Mouse (Mus musculus): ENCODE measurements around the gene Safb. TPM values are rescaled to one million over a fixed set of nuclear protein-coding genes. Genes with fewer than 3 reads are reported as not detected.

The Safb gene
- total RNA-seq, 2 experiments from 2014 or later, result 147 to 185 TPM

DNA sequence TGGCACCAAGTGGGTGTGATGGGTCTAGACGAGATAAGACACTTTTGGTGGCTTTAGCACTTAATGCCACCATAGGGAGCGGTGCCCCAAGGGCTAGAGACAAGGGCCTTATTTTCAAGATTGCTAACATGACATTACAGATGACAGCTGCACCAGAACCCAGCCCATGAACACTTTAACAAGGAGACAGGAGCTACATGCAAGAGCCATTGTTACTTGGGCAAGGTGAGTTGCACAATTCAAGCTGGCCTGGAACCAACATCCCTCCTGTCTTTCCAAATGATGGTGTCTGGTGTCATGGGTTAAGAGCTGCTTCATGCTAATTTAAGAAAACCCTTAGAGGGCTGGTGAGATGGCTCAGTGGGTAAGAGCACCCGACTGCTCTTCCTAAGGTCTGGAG lies 25.2 kb upstream of the Safb start:
- no peak for DNase-seq (ENCODE audit: low spot score in 2 of 2)

DNA sequence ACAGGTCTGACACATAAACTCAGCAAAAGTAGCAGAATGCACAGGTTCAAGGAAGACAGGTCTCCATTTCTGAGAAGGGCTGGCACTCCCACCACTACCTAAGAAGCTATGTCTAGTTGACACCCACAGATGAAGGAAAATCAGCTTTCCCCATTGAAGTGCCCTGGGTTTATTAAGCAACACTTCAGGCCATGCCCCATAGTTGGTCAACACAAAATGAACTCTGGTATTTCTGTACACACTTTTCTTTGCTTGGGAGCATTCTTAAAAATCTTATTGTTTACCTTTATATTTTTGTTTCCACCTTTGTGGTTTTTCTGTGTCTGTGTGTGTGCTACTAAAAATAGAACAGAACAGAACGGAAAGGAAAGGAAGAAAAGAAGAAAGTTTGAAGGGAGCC lies 24.5 kb upstream of the Safb start:
- DNase-seq (ENCODE audit: low spot score in 2 of 2), result no peak

DNA sequence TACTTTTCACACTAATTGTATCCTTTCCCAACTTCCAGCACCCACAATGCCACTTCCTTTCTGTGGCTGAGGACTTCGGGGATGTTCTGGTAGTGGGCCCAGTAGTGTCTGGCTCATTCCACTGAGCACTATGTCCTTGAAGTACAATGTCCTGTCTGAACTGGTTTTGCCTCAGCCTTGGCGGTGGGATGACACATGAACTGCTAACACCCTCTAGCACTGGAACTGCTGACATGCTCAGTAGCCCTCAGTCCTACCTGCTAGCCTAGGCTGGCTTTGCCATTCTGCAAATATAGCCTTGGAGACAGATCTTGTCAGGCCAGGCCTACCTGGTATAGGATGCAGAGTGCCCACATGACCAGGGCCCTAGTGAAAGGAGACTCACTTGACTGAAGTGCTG lies 22.8 kb upstream of the Safb start:
- DNase-seq (ENCODE audit: low spot score in 2 of 2), result no peak

DNA sequence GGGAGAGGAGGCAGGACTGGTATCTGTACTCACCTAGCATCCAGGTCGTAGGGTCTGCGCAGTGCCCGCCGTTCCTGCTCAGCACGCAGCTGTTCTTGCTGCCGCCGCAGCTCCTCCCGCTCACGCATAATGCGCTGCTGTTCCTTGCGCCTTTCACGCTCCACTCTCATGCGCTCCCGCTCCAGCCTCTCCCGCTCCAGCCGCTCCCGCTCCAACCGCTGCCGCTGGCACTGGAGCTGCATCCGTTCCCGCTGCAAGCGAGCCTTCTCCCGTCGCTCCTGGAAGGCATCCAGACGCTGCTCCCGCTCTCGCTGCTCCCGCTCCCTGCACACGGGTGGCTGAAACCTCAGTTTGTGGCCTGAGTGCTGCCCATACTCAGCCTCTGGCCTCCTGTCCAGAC lies 18.3 kb upstream of the Safb start:
- no peak for DNase-seq (ENCODE audit: low spot score in 2 of 2)

DNA sequence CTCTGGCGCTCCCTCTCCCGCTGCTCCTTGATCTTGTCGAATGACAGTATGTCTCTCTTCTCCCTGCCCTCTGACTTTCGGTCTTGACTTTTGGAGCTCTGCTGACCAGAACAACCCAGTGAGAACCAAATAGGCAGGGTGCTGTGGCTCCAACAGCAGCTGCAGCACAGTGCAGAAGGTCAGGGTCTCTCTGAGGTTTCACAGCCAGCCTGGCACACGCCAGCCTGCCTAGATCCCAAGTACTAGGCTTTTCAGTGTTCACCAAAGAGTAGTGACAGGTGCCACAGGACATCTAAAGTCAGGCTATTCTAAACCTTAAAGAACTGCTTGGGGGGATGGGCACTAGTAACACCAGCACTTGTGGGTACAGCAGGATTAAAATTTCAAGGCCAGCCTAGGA lies 17.7 kb upstream of the Safb start:
- DNase-seq (ENCODE audit: low spot score in 2 of 2), result no peak

DNA sequence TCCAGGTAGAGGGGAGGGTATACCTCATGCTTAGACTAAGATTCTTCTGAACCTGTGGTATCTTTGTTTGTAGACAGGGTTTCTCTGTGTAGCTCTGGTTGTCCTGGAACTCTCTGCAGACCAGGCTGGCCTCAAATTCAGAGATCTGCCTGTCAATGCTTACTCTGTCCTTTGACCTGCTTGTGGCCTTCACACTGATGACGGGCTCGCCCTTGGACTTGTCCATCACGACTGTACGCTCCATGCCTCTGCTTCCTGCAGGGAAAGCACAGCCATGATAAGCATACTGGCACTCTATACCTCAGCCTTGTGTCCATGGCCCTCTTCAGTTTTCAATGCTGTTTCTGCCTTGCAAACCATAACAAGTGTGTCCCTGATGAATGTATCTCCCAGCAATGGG lies 17.3 kb upstream of the Safb start:
- no peak for DNase-seq (ENCODE audit: low spot score in 2 of 2)

DNA sequence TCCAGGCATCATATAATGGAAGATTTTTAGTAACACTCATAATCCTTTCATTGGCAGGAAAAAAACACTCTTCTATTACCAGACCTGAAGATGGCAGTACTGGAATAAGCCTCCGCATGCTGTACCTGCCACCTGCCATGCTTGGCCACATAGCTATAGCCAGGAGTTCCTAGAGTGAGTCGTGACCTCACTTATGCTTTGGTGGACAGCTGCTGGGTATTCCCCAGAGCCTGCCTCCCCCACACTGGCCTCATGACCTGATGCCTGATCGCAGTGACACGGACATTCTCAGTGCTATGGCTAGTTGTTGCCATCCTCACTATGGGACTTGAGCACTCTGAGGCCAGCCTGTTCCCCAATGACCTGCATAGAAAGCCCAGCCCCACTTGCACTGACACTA lies 14.3 kb upstream of the Safb start:
- no peak for DNase-seq (ENCODE audit: low spot score in 2 of 2)

DNA sequence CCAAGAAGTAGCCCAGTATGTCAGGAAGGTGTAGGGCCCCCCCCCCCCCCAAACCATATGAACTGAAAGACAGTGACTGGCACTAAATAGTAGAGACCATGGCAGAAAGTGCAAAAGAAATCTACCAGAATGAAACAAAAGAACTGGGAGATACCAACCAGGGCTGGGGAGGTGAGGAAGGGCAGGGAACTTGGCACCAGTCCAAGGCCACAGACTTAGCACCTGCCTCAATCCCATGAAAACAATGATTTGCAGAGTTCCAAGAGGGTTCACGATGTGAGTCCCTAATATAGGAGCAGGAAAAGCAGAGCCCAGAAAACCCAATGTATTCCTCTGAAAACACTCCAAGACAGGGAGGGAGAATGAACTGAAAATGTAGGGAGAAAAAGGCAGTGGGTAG lies 12.5 kb upstream of the Safb start:
- DNase-seq (ENCODE audit: low spot score in 2 of 2), result no peak

DNA sequence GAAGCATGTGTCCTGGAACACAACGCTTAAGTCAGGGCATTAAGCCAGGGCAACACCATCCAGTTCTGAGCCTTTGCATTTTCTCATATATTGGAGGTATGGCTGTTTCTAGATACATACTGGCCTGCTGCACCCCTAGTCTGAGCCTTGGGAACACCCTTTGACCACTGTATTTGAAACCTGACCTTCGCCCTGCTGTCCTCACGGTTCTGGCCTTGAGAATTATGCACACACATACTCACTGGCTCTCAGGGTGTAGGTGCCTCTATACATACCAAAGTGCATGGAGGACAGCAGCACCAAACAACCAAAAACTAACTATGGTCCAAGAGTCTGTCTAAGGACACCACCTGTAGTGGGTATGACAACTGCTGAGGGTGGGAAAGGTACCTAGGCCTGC lies 11.7 kb upstream of the Safb start:
- no peak for DNase-seq (ENCODE audit: low spot score in 2 of 2)

DNA sequence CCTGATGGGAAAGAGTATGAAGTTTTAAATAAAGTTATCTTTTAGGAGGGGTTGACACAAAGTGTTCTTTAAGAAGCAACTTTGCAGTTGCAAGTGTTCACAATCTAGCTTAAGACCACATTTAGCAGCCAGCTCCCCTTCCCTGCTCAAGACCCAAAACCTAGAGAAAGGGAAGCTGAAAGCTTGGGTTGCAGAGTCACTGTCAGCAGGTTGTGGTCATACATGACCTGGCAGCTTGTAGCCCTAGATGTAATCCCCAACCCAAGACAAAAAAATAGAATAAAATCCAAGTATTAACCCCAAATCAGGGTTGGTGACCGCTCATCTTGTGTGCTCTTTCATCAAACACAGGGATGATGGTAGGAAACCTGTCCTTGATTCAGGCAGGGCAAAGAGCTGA lies 1.6 kb upstream of the Safb start:
- no peak for DNase-seq (ENCODE audit: low spot score in 2 of 2)

DNA sequence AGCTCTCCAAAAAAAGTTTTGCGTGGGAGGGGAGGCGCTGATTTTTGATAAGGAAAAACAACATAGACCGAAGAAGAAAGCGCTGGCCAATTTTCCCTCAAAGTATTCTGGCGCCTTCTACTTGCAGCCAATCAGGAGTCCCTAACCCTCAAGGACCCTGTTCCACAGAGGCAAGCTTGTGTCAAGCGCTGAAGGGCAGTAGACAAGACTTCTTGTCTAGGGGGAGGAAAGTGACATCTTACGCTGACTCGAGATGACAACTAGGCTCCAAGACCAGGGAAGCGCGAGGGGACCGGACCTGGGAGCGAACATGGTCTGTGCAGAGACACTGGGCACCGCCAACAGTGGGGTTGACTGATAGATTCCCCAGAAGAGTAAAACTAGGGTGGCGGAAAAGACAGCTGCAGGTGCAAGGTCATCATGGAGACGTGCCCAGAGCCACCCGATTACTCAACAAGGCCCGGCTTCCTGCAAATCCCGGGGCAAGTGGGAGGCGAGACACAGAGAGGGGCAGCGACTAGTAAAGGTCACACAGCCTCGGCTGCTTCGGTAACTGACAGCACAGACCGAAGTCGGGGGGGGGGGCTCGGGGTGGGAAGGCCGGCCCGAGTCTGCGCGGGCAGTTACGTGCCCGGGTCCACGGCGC lies 891 bp upstream of the Safb start:
- DNase-seq (ENCODE audit: low spot score in 2 of 2), result peak; percentile 46 to 56

DNA sequence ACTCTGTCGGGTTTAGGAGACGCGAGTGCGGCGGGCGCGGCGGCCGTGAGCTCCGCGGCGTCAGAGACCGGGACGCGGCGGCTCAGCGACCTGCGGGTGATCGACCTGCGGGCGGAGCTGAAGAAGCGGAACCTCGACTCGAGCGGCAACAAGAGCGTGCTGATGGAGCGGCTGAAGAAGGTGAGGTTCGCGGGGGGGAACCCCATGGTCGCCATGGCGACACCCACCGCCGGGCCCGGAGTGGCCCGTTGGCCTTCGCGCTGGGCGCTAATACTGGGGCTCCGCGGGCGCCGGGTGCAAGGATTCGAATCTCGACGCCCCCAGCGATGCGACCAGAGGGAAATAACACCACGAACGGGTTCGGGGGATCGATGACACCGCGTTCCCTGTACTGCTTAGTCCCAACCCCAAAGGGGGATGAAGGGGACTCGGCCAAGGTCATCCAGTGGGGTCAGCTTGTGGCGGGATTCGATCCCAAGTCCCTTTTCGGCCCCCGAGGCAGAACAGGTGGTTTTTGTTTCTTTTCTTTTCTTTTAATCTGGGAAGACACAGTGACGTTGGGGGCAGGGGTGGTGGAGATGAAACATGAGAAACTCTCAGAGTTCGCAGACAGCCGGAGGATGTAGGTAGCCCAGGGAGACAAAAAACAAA lies 671 bp downstream of the Safb start:
- DNase-seq (ENCODE audit: low spot score in 2 of 2), result peak; percentile 61 to 69

DNA sequence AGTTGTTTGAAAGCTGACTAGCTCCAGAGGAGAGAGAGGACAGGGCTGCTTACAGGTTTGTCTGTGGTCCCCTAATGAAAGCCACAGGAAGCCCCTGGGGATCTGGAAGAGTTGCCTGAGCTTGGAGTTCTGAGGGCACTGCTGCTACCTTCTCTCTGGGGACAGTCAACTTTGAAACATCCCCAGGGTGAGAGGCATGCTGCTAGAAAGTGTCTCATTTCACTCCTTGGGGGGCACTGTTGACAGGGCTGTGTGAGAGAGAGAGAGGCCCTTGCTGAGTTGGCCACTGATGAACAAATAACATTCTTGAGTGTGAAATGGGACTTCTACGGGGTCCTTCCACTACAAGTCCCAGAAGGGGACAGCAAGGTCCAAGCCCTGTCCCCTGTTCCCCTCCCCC lies 3.1 kb downstream of the Safb start:
- DNase-seq (ENCODE audit: low spot score in 2 of 2), result no peak

DNA sequence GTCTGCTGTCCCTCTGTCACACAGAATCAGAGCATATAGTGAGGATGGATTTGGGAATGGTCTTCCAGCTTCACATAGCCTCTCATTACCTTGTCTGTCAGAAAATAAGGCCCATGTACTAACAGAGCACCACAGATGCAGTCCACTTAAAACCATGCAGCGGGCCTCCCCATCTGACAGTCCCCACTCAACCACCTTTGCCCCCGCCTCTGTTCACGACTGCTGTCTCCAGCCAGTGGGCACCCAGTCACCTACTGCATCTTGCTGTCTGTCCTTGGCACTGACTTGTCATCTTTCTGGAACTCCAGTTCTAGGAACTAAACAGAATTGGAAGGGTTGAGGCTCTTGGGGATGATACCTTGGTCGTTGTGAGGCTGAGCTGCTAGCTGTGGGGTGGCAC lies 4.3 kb downstream of the Safb start:
- DNase-seq (ENCODE audit: low spot score in 2 of 2), result no peak

DNA sequence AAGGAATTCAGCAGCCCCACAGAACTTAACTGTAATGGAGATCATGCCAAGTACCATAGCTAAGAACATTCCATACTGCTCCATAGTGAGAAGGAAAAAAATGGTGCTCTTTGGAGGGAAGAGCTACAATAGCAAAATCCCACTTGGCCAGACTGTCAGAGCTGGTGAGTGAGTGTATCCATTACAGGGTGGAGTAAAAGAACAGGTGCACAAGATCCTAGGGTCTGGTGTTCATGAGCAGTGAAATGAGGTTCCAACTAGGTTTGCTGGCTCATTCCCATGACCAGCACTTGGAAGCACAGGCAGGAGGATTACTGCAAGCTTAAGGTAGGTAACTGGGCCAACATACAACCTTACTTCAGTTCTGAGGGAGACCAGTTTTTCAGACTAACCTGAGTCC lies 7.9 kb downstream of the Safb start:
- no peak for DNase-seq (ENCODE audit: low spot score in 2 of 2)

DNA sequence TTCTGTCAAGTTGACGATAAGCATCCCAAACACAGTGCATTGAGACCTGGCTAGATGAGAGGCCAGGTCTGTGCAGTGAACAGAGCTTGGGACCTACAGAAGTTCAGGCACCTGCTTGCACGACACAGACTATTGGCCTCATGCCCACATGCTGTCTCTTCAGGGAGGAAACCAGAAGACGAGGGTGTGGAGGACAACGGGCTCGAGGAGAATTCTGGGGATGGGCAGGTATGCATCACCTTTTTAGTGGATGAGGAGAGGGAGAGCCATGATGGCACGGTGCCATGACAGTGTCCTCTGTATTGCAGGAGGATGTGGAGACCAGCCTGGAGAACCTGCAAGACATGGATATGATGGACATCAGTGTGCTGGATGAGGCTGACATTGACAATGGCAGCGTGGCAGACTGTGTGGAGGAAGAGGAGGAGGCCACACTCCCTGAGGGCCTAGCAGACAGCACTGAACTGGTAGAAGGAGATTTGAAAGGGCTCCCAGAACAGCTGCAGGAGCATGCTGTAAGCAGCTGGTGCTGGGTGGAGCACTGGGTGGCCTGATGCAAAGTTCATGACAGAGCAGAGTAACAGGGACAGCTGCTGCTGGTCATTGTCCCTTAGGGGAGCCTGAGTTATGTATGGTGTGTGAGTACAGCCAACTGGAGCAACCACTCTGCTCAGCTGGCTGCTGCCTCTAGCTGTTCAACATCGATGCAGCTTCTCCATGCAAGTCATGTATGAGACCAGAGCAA lies 9.1 kb downstream of the Safb start:
- no peak for DNase-seq (ENCODE audit: low spot score in 2 of 2)

DNA sequence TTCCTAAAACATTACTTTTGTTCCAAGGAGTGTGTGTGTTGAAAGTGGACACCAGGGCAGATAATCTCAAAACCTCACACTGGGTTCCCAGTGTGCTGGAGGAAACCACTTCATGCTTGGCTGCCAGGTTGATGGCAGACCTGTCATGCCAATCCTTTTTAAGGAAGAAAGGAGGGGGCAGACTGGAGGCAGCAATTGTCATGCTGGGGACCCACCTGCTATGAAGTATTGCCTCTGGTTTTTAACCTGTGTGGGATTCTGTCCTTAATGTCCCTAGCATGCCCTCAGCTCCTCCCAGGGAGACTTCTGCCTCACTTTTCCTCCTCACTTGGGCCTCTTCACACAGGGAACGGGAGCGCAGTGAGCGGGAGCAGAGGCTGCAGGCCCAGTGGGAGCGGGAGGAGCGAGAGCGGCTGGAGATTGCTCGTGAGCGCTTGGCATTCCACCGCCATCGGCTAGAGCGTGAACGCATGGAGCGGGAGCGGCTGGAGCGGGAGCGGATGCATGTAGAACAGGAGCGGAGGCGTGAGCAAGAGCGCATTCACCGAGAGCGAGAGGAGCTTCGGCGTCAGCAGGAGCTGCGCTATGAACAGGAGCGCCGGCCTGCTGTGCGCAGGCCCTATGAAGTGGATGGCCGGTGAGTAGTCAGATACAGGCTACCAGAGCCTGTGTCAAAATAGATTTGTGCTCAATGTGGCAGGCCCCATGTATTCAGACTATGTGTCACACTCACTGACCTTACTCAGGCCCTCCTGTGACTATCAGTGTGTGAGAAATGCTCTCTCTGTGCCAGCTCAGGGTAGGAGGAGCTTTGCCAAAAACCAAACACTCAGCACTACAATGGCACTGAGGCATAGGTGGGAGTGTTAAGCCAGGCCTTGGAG lies 18.8 kb downstream of the Safb start:
- no peak for DNase-seq (ENCODE audit: low spot score in 2 of 2)

DNA sequence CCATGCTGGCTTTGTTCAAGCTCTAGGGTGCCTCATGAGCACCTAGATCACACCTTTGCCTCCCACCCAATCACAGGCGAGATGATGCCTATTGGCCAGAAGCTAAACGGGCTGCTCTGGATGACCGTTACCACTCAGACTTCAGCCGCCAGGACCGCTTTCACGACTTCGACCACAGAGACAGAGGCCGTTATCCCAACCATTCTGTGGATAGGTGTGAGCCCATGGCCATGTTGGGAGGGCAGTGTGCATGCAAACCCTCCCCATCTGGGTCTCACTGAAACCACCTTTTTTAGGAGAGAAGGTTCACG lies 19.4 kb downstream of the Safb start:
- DNase-seq (ENCODE audit: low spot score in 2 of 2), result no peak

DNA sequence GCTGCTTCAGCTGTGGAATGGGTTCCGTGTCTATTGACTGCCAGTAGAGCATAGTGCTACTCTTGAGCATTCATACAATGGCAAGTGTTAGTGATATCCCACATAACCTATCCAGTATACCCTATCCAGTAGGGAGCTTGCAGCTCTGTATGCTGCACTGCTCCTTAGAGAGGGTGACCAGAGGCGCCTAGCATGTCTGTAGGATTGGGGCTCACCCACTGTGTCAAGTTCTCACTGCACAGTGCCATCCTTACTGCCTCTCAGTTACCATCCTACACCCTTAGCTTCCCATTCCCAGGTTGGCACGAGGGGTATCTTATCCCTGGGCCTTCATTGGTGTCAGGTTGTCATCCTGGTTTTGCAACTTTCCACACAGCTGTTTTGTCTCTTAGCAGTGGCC lies 19.8 kb downstream of the Safb start:
- DNase-seq (ENCODE audit: low spot score in 2 of 2), result no peak

DNA sequence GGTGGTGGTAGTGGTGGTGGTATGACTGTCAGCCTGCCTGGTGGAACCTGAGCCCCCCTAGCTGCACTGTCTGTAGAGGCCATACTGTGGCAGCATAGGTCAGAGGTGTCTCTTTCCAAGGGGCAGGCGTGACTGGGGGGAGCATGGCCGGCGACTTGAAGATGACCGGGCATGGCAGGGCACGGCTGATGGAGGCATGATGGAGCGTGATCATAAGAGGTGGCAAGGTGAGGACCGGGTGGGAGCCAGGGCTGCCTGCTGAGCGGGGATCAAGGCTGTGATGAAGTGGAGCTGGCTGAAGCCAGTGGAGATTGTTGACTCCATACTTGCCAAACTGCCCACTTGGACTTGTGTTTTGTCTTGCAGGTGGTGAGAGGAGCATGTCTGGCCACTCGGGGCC lies 20.8 kb downstream of the Safb start:
- no peak for DNase-seq (ENCODE audit: low spot score in 2 of 2)

DNA sequence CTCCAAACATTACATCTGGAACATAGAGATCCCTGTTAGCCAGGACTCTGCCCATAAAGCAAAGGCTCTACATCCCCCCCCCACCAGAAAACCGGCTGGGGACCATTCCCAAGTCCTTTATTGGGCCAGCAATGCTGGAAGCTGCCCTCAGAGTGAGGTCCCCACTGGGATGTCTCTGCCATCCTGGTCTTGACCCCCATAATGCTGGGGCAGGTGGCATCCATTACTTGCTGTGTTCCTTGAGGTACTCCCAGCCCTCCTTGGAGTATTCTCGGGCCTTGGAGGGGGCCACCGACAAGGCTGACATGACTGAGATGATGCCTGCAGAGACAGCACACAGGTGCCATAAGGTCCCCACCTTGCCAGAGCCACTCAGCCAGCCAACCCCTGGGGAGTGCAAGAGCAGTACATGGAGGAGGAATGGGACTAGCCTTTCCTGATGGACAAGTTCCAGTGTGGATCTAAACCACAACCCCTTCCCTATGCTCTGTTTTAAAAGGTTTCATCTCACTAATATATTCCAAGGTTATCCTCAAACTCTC lies 23.0 kb downstream of the Safb start:
- DNase-seq (ENCODE audit: low spot score in 2 of 2), result no peak

DNA sequence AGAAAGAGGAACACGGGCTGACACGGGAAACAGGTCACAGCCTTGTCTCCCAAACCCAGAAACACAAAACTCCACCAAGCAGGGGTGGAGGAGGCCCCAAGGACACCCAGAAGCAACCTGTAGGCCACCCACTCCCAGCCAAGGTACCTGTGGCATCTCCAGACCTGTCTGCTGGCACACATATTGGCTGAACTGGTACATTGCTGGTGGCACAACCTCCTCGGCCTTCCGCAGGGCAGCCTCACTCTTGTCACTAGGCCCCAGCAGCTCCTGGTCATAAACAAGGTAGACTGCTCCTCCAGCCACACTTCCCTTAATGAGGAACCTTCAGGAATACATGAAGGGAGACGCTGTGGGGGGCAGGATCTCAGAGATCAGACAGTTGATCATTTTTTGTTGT lies 24.1 kb downstream of the Safb start:
- DNase-seq (ENCODE audit: low spot score in 2 of 2), result no peak
